Mouse (Mus musculus): ENCODE results near the gene Sez6l2.
A peak's percentile ranks its signal among the peaks of the same experiment; 100 is the strongest.

The Sez6l2 gene

GRCm38 (mm10) chr7:126961095-126961494, 10.7 kb downstream of the Sez6l2 start:
- no peak for DNase-seq (ENCODE audit: low read depth)

GRCm38 (mm10) chr7:126961965-126962364, 11.6 kb downstream of the Sez6l2 start:
- DNase-seq (ENCODE audit: low read depth): no peak

GRCm38 (mm10) chr7:126963548-126964286, 13.4 kb downstream of the Sez6l2 start:
- peak; percentile 56 for DNase-seq (ENCODE audit: low read depth)

GRCm38 (mm10) chr7:126965568-126965967, 15.2 kb downstream of the Sez6l2 start:
- DNase-seq (ENCODE audit: low read depth): no peak

- no peak for DNase-seq (ENCODE audit: low read depth)
Observed at GRCm38 (mm10) chr7:126967361-126967760, 17.0 kb downstream of the Sez6l2 start.

- DNase-seq (ENCODE audit: low read depth): peak; percentile 57
Observed at GRCm38 (mm10) chr7:126975493-126975892, 25.1 kb downstream of the Sez6l2 start.

- DNase-seq (ENCODE audit: low read depth): no peak
Observed at GRCm38 (mm10) chr7:126975893-126975949, 25.4 kb downstream of the Sez6l2 start, which contains the start of gene Cdipt. Gene Cdipt (plus strand): TSS chr7:126975914.

GRCm38 (mm10) chr7:126975950-126976866, 25.8 kb downstream of the Sez6l2 start, which contains the start of gene Cdiptos:
Gene Cdiptos (minus strand): TSS chr7:126976098.
- peak; percentile 98 for DNase-seq (ENCODE audit: low read depth)

GRCm38 (mm10) chr7:126976878-126977459, 26.6 kb downstream of the Sez6l2 start:
- DNase-seq (ENCODE audit: low read depth): peak; percentile 20

- no peak for DNase-seq (ENCODE audit: low read depth)
Observed at GRCm38 (mm10) chr7:126978841-126979240, 28.5 kb downstream of the Sez6l2 start.

- DNase-seq (ENCODE audit: low read depth): no peak
Observed at GRCm38 (mm10) chr7:126981601-126982000, 31.2 kb downstream of the Sez6l2 start.

GRCm38 (mm10) chr7:126982054-126982453, 31.7 kb downstream of the Sez6l2 start:
- no peak for DNase-seq (ENCODE audit: low read depth)

GRCm38 (mm10) chr7:126983113-126983512, 32.8 kb downstream of the Sez6l2 start:
- DNase-seq (ENCODE audit: low read depth): no peak

GRCm38 (mm10) chr7:126984667-126985444, 34.5 kb downstream of the Sez6l2 start:
- DNase-seq (ENCODE audit: low read depth): no peak

- DNase-seq (ENCODE audit: low read depth): no peak
Observed at GRCm38 (mm10) chr7:126986319-126986718, 36.0 kb downstream of the Sez6l2 start.

GRCm38 (mm10) chr7:126988816-126989215, 38.5 kb downstream of the Sez6l2 start:
- DNase-seq (ENCODE audit: low read depth): no peak

- peak; percentile 40 for DNase-seq (ENCODE audit: low read depth)
Observed at GRCm38 (mm10) chr7:126996449-126996848, 46.1 kb downstream of the Sez6l2 start.

GRCm38 (mm10) chr7:126999568-126999967, 49.2 kb downstream of the Sez6l2 start:
- DNase-seq (ENCODE audit: low read depth): peak; percentile 48

- no peak for DNase-seq (ENCODE audit: low read depth)
Observed at GRCm38 (mm10) chr7:127003620-127004019, 53.3 kb downstream of the Sez6l2 start.

- no peak for DNase-seq (ENCODE audit: low read depth)
Observed at GRCm38 (mm10) chr7:127004122-127004875, 53.9 kb downstream of the Sez6l2 start.

- no peak for DNase-seq (ENCODE audit: low read depth)
Observed at GRCm38 (mm10) chr7:127007313-127008024, 57.1 kb downstream of the Sez6l2 start.
